Mouse (Mus musculus) heart, embryonic 10.5 days (tissue): Measurements from ENCODE around the gene Cep104. TPM values are rescaled to one million over a fixed set of nuclear protein-coding genes. Genes with fewer than 3 reads are reported as not detected.

ENCODE experiments used
- DNase-seq: peaks from one replicate; pipeline ENCODE4 v3.0.0-alpha.2; 2017; ENCODE audit warnings: low spot score
- H3K27ac ChIP-seq: fragments of 300-500 bp; sonication (generic); 2 replicates; pipeline ENCODE4 v1.5.1; 2016; ENCODE audit warnings: mild to moderate bottlenecking
- H3K27me3 ChIP-seq: fragments of 300-500 bp; sonication (generic); 2 replicates; pipeline ENCODE4 v1.6.1; 2016; ENCODE audit warnings: mild to moderate bottlenecking; ENCODE audit not compliant: poor library complexity, insufficient read depth, severe bottlenecking
- H3K36me3 ChIP-seq: fragments of 300-500 bp; sonication (generic); 2 replicates; pipeline ENCODE4 v1.6.1; 2016; ENCODE audit warnings: mild to moderate bottlenecking, moderate library complexity
- H3K4me1 ChIP-seq: fragments of 300-500 bp; sonication (generic); 2 replicates; pipeline ENCODE4 v1.6.1; 2016; ENCODE audit warnings: mild to moderate bottlenecking
- H3K4me3 ChIP-seq: fragments of 300-500 bp; sonication (generic); 2 replicates; pipeline ENCODE4 v1.5.1; 2016; ENCODE audit warnings: mild to moderate bottlenecking, moderate library complexity
- H3K9me3 ChIP-seq: fragments of 300-500 bp; sonication (generic); 2 replicates; pipeline ENCODE4 v1.6.1; 2016; ENCODE audit warnings: mild to moderate bottlenecking, moderate library complexity
- WGBS: fragments of 180-500 bp; shearing (Covaris S2); methylation state at CpG from one replicate; pipeline ENCODE4 v1.1.7; 2016; 5-methylcytosine and 5-hydroxymethylcytosine counted together
- polyA plus RNA-seq: library from polyadenylated mRNA; unstranded; fragments of >200 nt; fragmentation: Nextera tagmentation; extraction: Ambion mirVana; gene quantifications from 2 replicates; pipeline ENCODE4 v1.2.1, GENCODE M21; 2016

The Cep104 gene
- 15.8 and 17.7 TPM in 2 replicates for polyA plus RNA-seq

GRCm38 (mm10) chr4:153974431-153975291 lies at the start of gene Cep104, which contains the start of gene Dffb:
Cep104 (plus strand) TSS chr4:153975194.
Dffb (minus strand) TSS chr4:153975126.
- Histone ChIP-seq H3K4me1 (peaks cover 23% of the 10 kb centered on the region), H3K9me3 (no peaks in the 10 kb centered on the region), H3K27me3 (no peaks in the 10 kb centered on the region), H3K4me3 (peak within 1 kb of the TSS; percentile 76), H3K27ac (peak within 1 kb of the TSS; percentile 88), H3K36me3 (peaks cover 35% of the 10 kb centered on the region)
- WGBS: 1% methylated on average over 68 of the region's 68 CpGs
- peak; percentile 96 for DNase-seq

GRCm38 (mm10) chr4:153928772-153929299 lies 46.2 kb upstream of the Cep104 start:
- Histone ChIP-seq H3K4me3 (no peak overlapping the region), H3K27ac (no peak overlapping the region), H3K27me3 (peaks cover 5% of the 10 kb centered on the region; the same call in 1 of the 2 replicates), H3K36me3 (no peaks in the 10 kb centered on the region), H3K9me3 (no peaks in the 10 kb centered on the region), H3K4me1 (no peaks in the 10 kb centered on the region)
- no peak for DNase-seq
- 79% methylated on average over 11 of the region's 11 CpGs for WGBS

- H3K4me1 ChIP-seq: no peaks in the 10 kb centered on the region
- peaks cover 5% of the 10 kb centered on the region; the same call in 1 of the 2 replicates for H3K27me3 ChIP-seq
- H3K9me3 ChIP-seq: no peaks in the 10 kb centered on the region
- DNase-seq: no peak
- H3K27ac ChIP-seq: no peak overlapping the region
- no peaks in the 10 kb centered on the region for H3K36me3 ChIP-seq
- no peak overlapping the region for H3K4me3 ChIP-seq
- WGBS: 70% methylated on average over 10 of the region's 10 CpGs
Measured at GRCm38 (mm10) chr4:153929425-153929824, 45.6 kb upstream of the Cep104 start.

DNA sequence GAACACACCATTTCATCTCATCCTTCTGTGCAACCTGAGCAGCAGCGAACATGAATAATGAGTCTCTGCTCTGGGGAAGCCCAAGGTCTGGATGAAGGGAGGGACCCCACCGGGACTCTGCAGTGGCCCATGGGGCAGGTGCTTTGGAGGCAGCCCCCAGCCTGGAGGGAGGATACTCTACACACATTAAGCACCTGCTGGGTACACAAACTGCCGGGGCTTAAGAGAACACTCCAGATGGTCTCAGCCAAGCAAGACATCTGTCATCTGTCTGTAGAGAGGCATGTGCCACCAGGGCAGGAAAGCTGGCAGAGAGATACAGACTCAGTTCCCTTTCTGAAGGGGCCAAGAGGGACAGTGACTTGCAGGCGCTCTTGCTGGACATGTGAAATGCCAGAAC lies 45.1 kb upstream of the Cep104 start:
- H3K4me3 ChIP-seq: no peak overlapping the region
- 71% methylated on average over 4 of the region's 4 CpGs for WGBS
- DNase-seq: no peak
- H3K27me3 ChIP-seq: peaks cover 5% of the 10 kb centered on the region; the same call in 1 of the 2 replicates
- H3K36me3 ChIP-seq: no peaks in the 10 kb centered on the region
- H3K9me3 ChIP-seq: no peaks in the 10 kb centered on the region
- H3K27ac ChIP-seq: no peak overlapping the region
- H3K4me1 ChIP-seq: no peaks in the 10 kb centered on the region

- Histone ChIP-seq H3K27ac (no peak overlapping the region), H3K9me3 (no peaks in the 10 kb centered on the region), H3K4me1 (no peaks in the 10 kb centered on the region; the same call in 1 of the 2 replicates), H3K27me3 (peaks cover 36% of the 10 kb centered on the region), H3K36me3 (no peaks in the 10 kb centered on the region), H3K4me3 (no peak overlapping the region)
- DNase-seq: no peak
- 56% methylated on average over 4 of the region's 4 CpGs for WGBS
Measured at GRCm38 (mm10) chr4:153943243-153943642, 31.8 kb upstream of the Cep104 start.

GRCm38 (mm10) chr4:153944261-153944660 lies 30.7 kb upstream of the Cep104 start:
- Histone ChIP-seq H3K27me3 (peaks cover 41% of the 10 kb centered on the region), H3K36me3 (no peaks in the 10 kb centered on the region), H3K4me3 (no peak overlapping the region), H3K9me3 (no peaks in the 10 kb centered on the region), H3K4me1 (no peaks in the 10 kb centered on the region; the same call in 1 of the 2 replicates), H3K27ac (no peak overlapping the region)
- 44% methylated on average over 6 of the region's 6 CpGs for WGBS
- DNase-seq: no peak

DNA sequence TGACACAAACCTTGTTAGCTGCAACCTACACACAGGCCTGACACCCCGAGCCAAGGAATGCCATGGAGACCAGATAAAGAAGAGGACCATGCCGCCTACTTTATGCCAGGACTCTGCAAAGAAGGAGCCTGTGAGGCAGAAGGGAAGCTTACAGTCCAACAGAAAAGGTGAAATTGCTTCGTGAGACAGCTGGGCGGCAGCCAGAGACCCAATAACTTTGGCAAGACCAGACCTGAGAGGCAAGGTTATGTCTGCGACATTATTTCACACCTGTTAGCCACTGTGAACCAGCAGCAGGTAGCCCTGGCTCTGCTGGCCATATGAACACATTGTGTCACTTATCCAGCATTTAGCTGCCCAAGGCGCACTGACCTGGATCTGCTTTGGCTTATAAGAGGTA lies 29.3 kb upstream of the Cep104 start:
- 76% methylated on average over 6 of the region's 6 CpGs for WGBS
- H3K9me3 ChIP-seq: no peaks in the 10 kb centered on the region
- no peak for DNase-seq
- no peak overlapping the region for H3K4me3 ChIP-seq
- no peaks in the 10 kb centered on the region; the same call in 1 of the 2 replicates for H3K4me1 ChIP-seq
- H3K27ac ChIP-seq: no peak overlapping the region
- H3K27me3 ChIP-seq: peaks cover 45% of the 10 kb centered on the region
- H3K36me3 ChIP-seq: no peaks in the 10 kb centered on the region

GRCm38 (mm10) chr4:153950372-153950771 lies 24.6 kb upstream of the Cep104 start:
- Histone ChIP-seq H3K4me3 (no peak overlapping the region), H3K36me3 (no peaks in the 10 kb centered on the region), H3K9me3 (no peaks in the 10 kb centered on the region), H3K4me1 (no peaks in the 10 kb centered on the region), H3K27me3 (peaks cover 59% of the 10 kb centered on the region), H3K27ac (no peak overlapping the region)
- WGBS: 74% methylated on average over 2 of the region's 2 CpGs
- no peak for DNase-seq

DNA sequence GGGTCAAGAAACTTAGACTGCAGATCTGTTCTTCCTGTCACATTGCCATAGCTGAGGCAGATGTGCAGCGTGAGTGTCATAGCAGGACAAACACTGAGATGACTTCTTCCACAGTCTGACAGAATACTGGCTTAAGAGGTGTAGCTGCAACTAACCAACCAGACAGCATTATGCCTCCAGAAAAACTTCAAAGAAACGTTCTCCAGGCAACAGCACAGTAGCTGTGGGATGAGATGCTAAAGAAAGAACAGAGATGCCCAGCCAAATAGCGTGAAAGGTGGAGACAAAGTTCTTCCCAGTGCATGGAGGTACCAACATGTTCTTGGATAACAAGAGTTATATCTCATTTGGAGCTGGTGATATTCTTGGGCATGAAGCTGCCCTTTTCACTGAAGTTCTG lies 23.8 kb upstream of the Cep104 start:
- peaks cover 64% of the 10 kb centered on the region for H3K27me3 ChIP-seq
- H3K4me3 ChIP-seq: no peak overlapping the region
- no peak for DNase-seq
- H3K27ac ChIP-seq: no peak overlapping the region
- no peaks in the 10 kb centered on the region for H3K36me3 ChIP-seq
- whole genome bisulfite sequencing: 55% methylated on average over 3 of the region's 3 CpGs
- no peaks in the 10 kb centered on the region for H3K9me3 ChIP-seq
- no peaks in the 10 kb centered on the region for H3K4me1 ChIP-seq

- no peak overlapping the region for H3K4me3 ChIP-seq
- no peaks in the 10 kb centered on the region for H3K36me3 ChIP-seq
- 0 out of 2 replicates have a peak, but pooled peaks cover 3% of the 10 kb centered on the region for H3K4me1 ChIP-seq
- no peak for DNase-seq
- H3K27ac ChIP-seq: no peak overlapping the region
- H3K27me3 ChIP-seq: peaks cover 58% of the 10 kb centered on the region
- WGBS: 58% methylated on average over 5 of the region's 5 CpGs
- no peaks in the 10 kb centered on the region for H3K9me3 ChIP-seq
Measured at GRCm38 (mm10) chr4:153951692-153952091, 23.3 kb upstream of the Cep104 start.

DNA sequence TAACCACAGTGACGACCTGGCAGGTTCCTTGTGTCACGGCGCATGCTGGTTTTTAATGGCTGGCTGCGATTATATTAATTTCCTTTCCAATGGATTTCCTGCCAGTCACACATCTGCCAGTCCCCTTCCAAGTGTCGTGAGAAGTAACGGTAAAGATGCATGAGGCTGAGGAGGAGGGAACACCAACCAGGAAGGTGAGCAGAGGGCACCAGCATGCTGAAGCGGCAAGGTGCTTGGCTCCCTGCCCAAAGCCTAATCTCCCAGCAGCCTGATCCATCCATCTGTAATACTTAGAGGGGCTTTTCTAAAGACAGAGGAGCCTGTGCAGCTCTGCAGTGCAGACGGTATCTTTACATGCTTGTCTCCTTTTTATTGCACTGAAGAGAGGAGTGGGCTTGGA lies 19.3 kb upstream of the Cep104 start:
- no peak overlapping the region for H3K27ac ChIP-seq
- peaks cover 13% of the 10 kb centered on the region for H3K36me3 ChIP-seq
- H3K9me3 ChIP-seq: no peaks in the 10 kb centered on the region
- H3K4me1 ChIP-seq: peaks cover 19% of the 10 kb centered on the region
- DNase-seq: no peak
- WGBS: 90% methylated on average over 8 of the region's 8 CpGs
- peaks cover 32% of the 10 kb centered on the region for H3K27me3 ChIP-seq
- H3K4me3 ChIP-seq: no peak overlapping the region

GRCm38 (mm10) chr4:153956569-153957405 lies 18.2 kb upstream of the Cep104 start, which contains the start of gene A430005L14Rik:
A430005L14Rik (plus strand) TSS chr4:153957237.
- no peaks in the 10 kb centered on the region for H3K9me3 ChIP-seq
- peaks cover 25% of the 10 kb centered on the region for H3K36me3 ChIP-seq
- peak; percentile 98 for DNase-seq
- H3K27me3 ChIP-seq: peaks cover 30% of the 10 kb centered on the region
- 2% methylated on average over 65 of the region's 67 CpGs for WGBS
- H3K4me3 ChIP-seq: peak within 1 kb of the TSS; percentile 71
- peak within 1 kb of the TSS; percentile 91 for H3K27ac ChIP-seq
- peaks cover 19% of the 10 kb centered on the region for H3K4me1 ChIP-seq
